Mouse (Mus musculus): ENCODE data around the gene Tuba1a. TPM values are rescaled to one million over a fixed set of nuclear protein-coding genes. Genes with fewer than 3 reads are reported as not detected.

Tuba1a gene
- polyA plus RNA-seq, 1 experiment from 2014 or later = 1,314 TPM

- Histone ChIP-seq H3K4me3 (replicated peaks) (peak within 1 kb of the TSS; percentile 86), H3K4me1 (replicated peaks) (peaks cover 11% of the 10 kb centered on the region), H3K9ac (replicated peaks) (peak within 1 kb of the TSS; percentile 80), H3K9me3 (no peaks in the 10 kb centered on the region), H3K4me2 (peak within 1 kb of the TSS; percentile 88), H3K36me3 (peaks cover 24% of the 10 kb centered on the region), H3K27me3 (no peaks in the 10 kb centered on the region), H3K27ac (peak within 1 kb of the TSS; percentile 96)
- peak; percentile 99 for ATAC-seq (ENCODE audit: insufficient number of reproducible peaks, insufficient read depth, low FRiP score, low TSS enrichment, low read depth)
- WGBS = under 1% methylated on average over 82 of the region's 82 CpGs
Observed at GRCm38 (mm10) chr15:98917538-98918498, 35.7 kb downstream of the Tuba1a start, which contains the start of gene Lmbr1l. TSS of gene Lmbr1l (minus strand) at chr15:98918231.

- under 1% methylated on average over 14 of the region's 14 CpGs for whole genome bisulfite sequencing
- no peaks in the 10 kb centered on the region for H3K9me3 ChIP-seq
- H3K4me1 ChIP-seq (replicated peaks) = peaks cover 11% of the 10 kb centered on the region
- no peak for ATAC-seq (ENCODE audit: insufficient number of reproducible peaks, insufficient read depth, low FRiP score, low TSS enrichment, low read depth)
- H3K36me3 ChIP-seq = peaks cover 31% of the 10 kb centered on the region
- no peaks in the 10 kb centered on the region for H3K27me3 ChIP-seq
- peak overlapping the region; percentile 86 for H3K4me3 ChIP-seq (replicated peaks)
- H3K27ac ChIP-seq = peak overlapping the region; percentile 96
- peak overlapping the region; percentile 88 for H3K4me2 ChIP-seq
- H3K9ac ChIP-seq (replicated peaks) = peak overlapping the region; percentile 80
Observed at GRCm38 (mm10) chr15:98917091-98917490, 36.4 kb downstream of the Tuba1a start.

- Histone ChIP-seq H3K27me3 (no peaks in the 10 kb centered on the region), H3K4me2 (peak overlapping the region; percentile 88), H3K9me3 (no peaks in the 10 kb centered on the region), H3K4me1 (replicated peaks) (peaks cover 11% of the 10 kb centered on the region), H3K36me3 (peaks cover 42% of the 10 kb centered on the region), H3K27ac (no peak overlapping the region), H3K4me3 (replicated peaks) (peak overlapping the region; percentile 86), H3K9ac (replicated peaks) (0 out of 2 replicates have a peak overlapping the region, but pooled peaks have one; percentile 80)
- WGBS = 88% methylated on average over 4 of the region's 4 CpGs
- no peak for ATAC-seq (ENCODE audit: insufficient number of reproducible peaks, insufficient read depth, low FRiP score, low TSS enrichment, low read depth)
Observed at GRCm38 (mm10) chr15:98916016-98916415, 37.5 kb downstream of the Tuba1a start.

GRCm38 (mm10) chr15:98914903-98915302 lies 38.6 kb downstream of the Tuba1a start:
- H3K4me1 ChIP-seq (replicated peaks) = peaks cover 11% of the 10 kb centered on the region
- no peak overlapping the region for H3K4me2 ChIP-seq
- H3K9me3 ChIP-seq = no peaks in the 10 kb centered on the region
- no peaks in the 10 kb centered on the region for H3K27me3 ChIP-seq
- H3K36me3 ChIP-seq = peaks cover 53% of the 10 kb centered on the region
- WGBS = 92% methylated on average over 6 of the region's 6 CpGs
- H3K27ac ChIP-seq = no peak overlapping the region
- no peak overlapping the region for H3K9ac ChIP-seq (replicated peaks)
- no peak overlapping the region for H3K4me3 ChIP-seq (replicated peaks)
- no peak for ATAC-seq (ENCODE audit: insufficient number of reproducible peaks, insufficient read depth, low FRiP score, low TSS enrichment, low read depth)

- no peak overlapping the region; the same call in 1 of the 2 replicates for H3K9ac ChIP-seq (replicated peaks)
- no peaks in the 10 kb centered on the region for H3K4me1 ChIP-seq (replicated peaks)
- no peaks in the 10 kb centered on the region for H3K9me3 ChIP-seq
- no peak overlapping the region for H3K4me2 ChIP-seq
- no peak overlapping the region for H3K4me3 ChIP-seq (replicated peaks)
- peaks cover 68% of the 10 kb centered on the region for H3K36me3 ChIP-seq
- H3K27ac ChIP-seq = no peak overlapping the region
- peaks cover 15% of the 10 kb centered on the region for H3K27me3 ChIP-seq
- 30% methylated on average over 10 of the region's 10 CpGs for WGBS
- ATAC-seq (ENCODE audit: insufficient number of reproducible peaks, insufficient read depth, low FRiP score, low TSS enrichment, low read depth) = no peak
Observed at GRCm38 (mm10) chr15:98904692-98905091, 48.8 kb downstream of the Tuba1a start.

- Histone ChIP-seq H3K4me3 (replicated peaks) (no peak overlapping the region), H3K9ac (replicated peaks) (no peak overlapping the region), H3K4me1 (replicated peaks) (peaks cover 11% of the 10 kb centered on the region), H3K27me3 (peaks cover 36% of the 10 kb centered on the region), H3K4me2 (no peak overlapping the region), H3K9me3 (no peaks in the 10 kb centered on the region), H3K27ac (no peak overlapping the region), H3K36me3 (peaks cover 47% of the 10 kb centered on the region)
- WGBS = 88% methylated on average over 2 of the region's 2 CpGs
- no peak for ATAC-seq (ENCODE audit: insufficient number of reproducible peaks, insufficient read depth, low FRiP score, low TSS enrichment, low read depth)
Observed at GRCm38 (mm10) chr15:98902600-98902999, 50.9 kb downstream of the Tuba1a start.

- 66% methylated on average over 1 of the region's 1 CpGs for WGBS
Observed at GRCm38 (mm10) chr15:98901530-98901929, 52.0 kb downstream of the Tuba1a start.

More at GRCm38 (mm10) chr15:98901530-98901929, 52.0 kb downstream of the Tuba1a start:
- ATAC-seq (ENCODE audit: insufficient number of reproducible peaks, insufficient read depth, low FRiP score, low TSS enrichment, low read depth) = no peak
- H3K36me3 ChIP-seq = peaks cover 37% of the 10 kb centered on the region
- peaks cover 15% of the 10 kb centered on the region for H3K4me1 ChIP-seq (replicated peaks)
- no peak overlapping the region for H3K4me3 ChIP-seq (replicated peaks)
- peaks cover 47% of the 10 kb centered on the region for H3K27me3 ChIP-seq
- no peaks in the 10 kb centered on the region for H3K9me3 ChIP-seq
- H3K27ac ChIP-seq = no peak overlapping the region
- H3K9ac ChIP-seq (replicated peaks) = no peak overlapping the region
- no peak overlapping the region for H3K4me2 ChIP-seq

Other genes with a start within 250 kb of the Tuba1a start
- 0.50 and 0.70 TPM in 2 replicates for gene Ccdc65, start 245.5 kb downstream of the Tuba1a start, polyA plus RNA-seq (2016; fragmentation: Nextera tagmentation; extraction: Ambion mirVana)
- 25.4 and 28.0 TPM in 2 replicates for gene Fkbp11, start 225.5 kb downstream of the Tuba1a start, polyA plus RNA-seq (2016; fragmentation: Nextera tagmentation; extraction: Ambion mirVana)
- gene Arf3, start 190.5 kb downstream of the Tuba1a start, polyA plus RNA-seq (2016; fragmentation: Nextera tagmentation; extraction: Ambion mirVana) = 46.5 and 54.1 TPM in 2 replicates
- gene Wnt10b, start 175.6 kb downstream of the Tuba1a start, polyA plus RNA-seq (2016; fragmentation: Nextera tagmentation; extraction: Ambion mirVana) = 1.5 and 1.7 TPM in 2 replicates
- gene Wnt1, start 163.8 kb downstream of the Tuba1a start, polyA plus RNA-seq (2016; fragmentation: Nextera tagmentation; extraction: Ambion mirVana) = not detected in 2 replicates
- 0.23 TPM in 1 of 2 replicates, not detected in the other for gene Ddn, start 144.2 kb downstream of the Tuba1a start, polyA plus RNA-seq (2016; fragmentation: Nextera tagmentation; extraction: Ambion mirVana)
- gene Prkag1, start 122.2 kb downstream of the Tuba1a start, polyA plus RNA-seq (2016; fragmentation: Nextera tagmentation; extraction: Ambion mirVana) = 81.4 and 88.4 TPM in 2 replicates
- gene Kmt2d, start 82.5 kb downstream of the Tuba1a start, polyA plus RNA-seq (2016; fragmentation: Nextera tagmentation; extraction: Ambion mirVana) = 13.0 and 14.4 TPM in 2 replicates
- 23.9 and 25.8 TPM in 2 replicates for gene Rhebl1, start 59.2 kb downstream of the Tuba1a start, polyA plus RNA-seq (2016; fragmentation: Nextera tagmentation; extraction: Ambion mirVana)
- gene Dhh, start 55.2 kb downstream of the Tuba1a start, polyA plus RNA-seq (2016; fragmentation: Nextera tagmentation; extraction: Ambion mirVana) = 0.52 and 0.74 TPM in 2 replicates
- gene Lmbr1l, start 35.5 kb downstream of the Tuba1a start, polyA plus RNA-seq (2016; fragmentation: Nextera tagmentation; extraction: Ambion mirVana) = 23.4 and 24.1 TPM in 2 replicates
- 1,691 and 1,695 TPM in 2 replicates for gene Tuba1b, start 19.1 kb downstream of the Tuba1a start, polyA plus RNA-seq (2016; fragmentation: Nextera tagmentation; extraction: Ambion mirVana)
- not detected in 2 replicates for gene Gm49450, start 152 bp downstream of the Tuba1a start, polyA plus RNA-seq (2016; fragmentation: Nextera tagmentation; extraction: Ambion mirVana)
- 128 and 135 TPM in 2 replicates for gene Tuba1c, start 76.2 kb upstream of the Tuba1a start, polyA plus RNA-seq (2016; fragmentation: Nextera tagmentation; extraction: Ambion mirVana)
- 0.19 and 5.1 TPM in 2 replicates for gene Prph, start 101.5 kb upstream of the Tuba1a start, polyA plus RNA-seq (2016; fragmentation: Nextera tagmentation; extraction: Ambion mirVana)
- 39.5 and 47.1 TPM in 2 replicates for gene Troap, start 120.9 kb upstream of the Tuba1a start, polyA plus RNA-seq (2016; fragmentation: Nextera tagmentation; extraction: Ambion mirVana)
- gene C1ql4, start 134.1 kb upstream of the Tuba1a start, polyA plus RNA-seq (2016; fragmentation: Nextera tagmentation; extraction: Ambion mirVana) = 0.19 TPM in 1 of 2 replicates, not detected in the other
- gene Dnajc22, start 139.5 kb upstream of the Tuba1a start, polyA plus RNA-seq (2016; fragmentation: Nextera tagmentation; extraction: Ambion mirVana) = 1.2 and 1.7 TPM in 2 replicates
- 78.7 and 79.2 TPM in 2 replicates for gene Spats2, start 172.2 kb upstream of the Tuba1a start, polyA plus RNA-seq (2016; fragmentation: Nextera tagmentation; extraction: Ambion mirVana)